Mouse (Mus musculus) heart, adult 2 months (tissue): Measurements from ENCODE around the gene Cop1.

Experiments used
- EP300 ChIP-seq: fragments of 200-500 bp; IDR thresholded peaks from 2 replicates; pipeline ENCODE4 v1.6.1; 2011; ENCODE audit warnings: low read depth, low read length, control low read depth; ENCODE audit not compliant: insufficient read depth
- POLR2A ChIP-seq: fragments of 200-500 bp; IDR thresholded peaks from 2 replicates; pipeline ENCODE4 v1.6.1; 2011; ENCODE audit warnings: mild to moderate bottlenecking, low read depth, low read length, control low read depth; ENCODE audit not compliant: insufficient read depth

DNA sequence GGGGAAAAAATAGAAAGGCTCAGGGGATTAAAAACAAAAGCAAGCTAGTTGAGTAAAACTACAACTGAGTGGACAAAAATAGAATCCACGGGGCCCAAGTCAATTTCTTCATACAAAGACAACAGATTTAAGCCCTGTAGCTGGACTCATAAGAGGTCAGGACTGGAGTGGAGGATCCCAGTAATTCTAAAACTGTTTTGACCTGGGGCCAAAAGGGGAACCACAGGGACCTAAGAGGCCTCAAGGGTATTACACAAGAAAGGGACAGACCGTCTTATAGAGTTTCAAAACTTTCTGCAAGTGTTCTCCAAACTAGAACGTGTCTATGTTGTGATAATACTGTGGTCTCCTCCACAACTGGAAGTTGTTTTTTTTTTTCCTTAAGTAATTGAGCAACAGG lies 45.4 kb upstream of the Cop1 start:
- TF ChIP-seq EP300 (no peak), POLR2A (no peak)
